Mouse (Mus musculus) G1E (cell line): ENCODE measurements around the gene Gc. TPM values are rescaled to one million over a fixed set of nuclear protein-coding genes. Genes with fewer than 3 reads are reported as not detected.

Experiments
- ATAC-seq: 2 replicates; pipeline ENCODE4 v1.8.0; 2016; ENCODE audit warnings: mild to moderate bottlenecking; ENCODE audit not compliant: insufficient number of reproducible peaks, poor library complexity, low FRiP score, severe bottlenecking; ENCODE audit errors: extremely low read depth
- DNase-seq: peaks from one replicate; pipeline ENCODE4 v3.0.0; 2012; ENCODE audit warnings: low spot score
- H3K27me3 ChIP-seq: 2 replicates; pipeline ENCODE4 v1.6.1; 2012; ENCODE audit warnings: mild to moderate bottlenecking, low read length, inconsistent platforms; ENCODE audit not compliant: insufficient read depth
- H3K36me3 ChIP-seq: replicated peaks from 2 replicates; pipeline ENCODE3; 2012; ENCODE audit warnings: mild to moderate bottlenecking, inconsistent platforms
- H3K4me1 ChIP-seq: 2 replicates; pipeline ENCODE4 v1.6.1; 2012; ENCODE audit warnings: low read depth, low read length, inconsistent platforms, mixed read lengths; ENCODE audit not compliant: insufficient read depth
- H3K4me3 ChIP-seq: 2 replicates; pipeline ENCODE4 v1.5.1; 2012; ENCODE audit warnings: low read depth, mild to moderate bottlenecking, inconsistent platforms, low read length, moderate library complexity, mixed read lengths
- H3K9me3 ChIP-seq: replicated peaks from 2 replicates; pipeline ENCODE4 v1.6.1; 2012; ENCODE audit warnings: inconsistent platforms
- CTCF ChIP-seq: IDR thresholded peaks from 2 replicates; pipeline ENCODE4 v1.5.1; 2012; ENCODE audit warnings: low read depth, low read length, inconsistent platforms, mixed read lengths
- GATA1 ChIP-seq: IDR thresholded peaks from 2 replicates; pipeline ENCODE4 v1.6.1; 2012; ENCODE audit warnings: borderline replicate concordance, low read length, inconsistent platforms, mixed read lengths
- GATA2 ChIP-seq: IDR thresholded peaks from 2 replicates; pipeline ENCODE4 v1.6.1; 2012; ENCODE audit warnings: low read depth, low read length, inconsistent platforms, borderline replicate concordance
- POLR2AphosphoS5 ChIP-seq: IDR thresholded peaks from 2 replicates; pipeline ENCODE4 v1.6.1; 2012; ENCODE audit warnings: low read depth, low read length, inconsistent platforms; ENCODE audit not compliant: insufficient replicate concordance
- TAL1 ChIP-seq: conservative IDR thresholded peaks from 2 replicates; pipeline ENCODE4 v1.6.1; 2012; ENCODE audit warnings: low read depth, low read length, inconsistent platforms, mixed read lengths
- polyA plus RNA-seq: library from polyadenylated mRNA; stranded (reverse); fragments of >175 nt; gene quantifications from 2 replicates; pipeline ENCODE4 v1.2.3, GENCODE M21; 2012
- total RNA-seq, 2 experiments: library from RNA; stranded (forward) in 1 of 2; stranded (reverse) in 1 of 2; fragments of 200-1000 nt in 1 of 2; fragments of >200 nt in 1 of 2; fragmentation: Nextera tagmentation in 1 of 2; gene quantifications; 2 replicates each; pipeline ENCODE4 v1.2.3; 2014 to 2017

Gene Gc
- total and polyA plus RNA-seq, 3 experiments: not detected

- ATAC-seq: no peak
- H3K36me3 ChIP-seq: no peaks in the 10 kb centered on the region
Observed at GRCm38 (mm10) chr5:89449325-89449724, 8.4 kb downstream of the Gc start.

GRCm38 (mm10) chr5:89447978-89448377 lies 9.7 kb downstream of the Gc start:
- Histone ChIP-seq H3K27me3 (no peaks in the 10 kb centered on the region), H3K4me3 (no peak overlapping the region), H3K9me3 (peaks cover 13% of the 10 kb centered on the region), H3K4me1 (no peaks in the 10 kb centered on the region), H3K36me3 (no peaks in the 10 kb centered on the region)
- ATAC-seq: no peak
- no peak for DNase-seq
- TF ChIP-seq GATA2: no peak
- TF ChIP-seq POLR2AphosphoS5: no peak
- no peak for TF ChIP-seq GATA1
- no peak for TF ChIP-seq TAL1
- TF ChIP-seq CTCF: no peak

More at GRCm38 (mm10) chr5:89449325-89449724, 8.4 kb downstream of the Gc start:
- no peak for TF ChIP-seq TAL1
- no peak for TF ChIP-seq GATA1
- no peak for TF ChIP-seq POLR2AphosphoS5
- DNase-seq: no peak
- no peaks in the 10 kb centered on the region for H3K4me1 ChIP-seq
- H3K27me3 ChIP-seq: no peaks in the 10 kb centered on the region
- peaks cover 10% of the 10 kb centered on the region for H3K9me3 ChIP-seq
- no peak overlapping the region for H3K4me3 ChIP-seq

DNA sequence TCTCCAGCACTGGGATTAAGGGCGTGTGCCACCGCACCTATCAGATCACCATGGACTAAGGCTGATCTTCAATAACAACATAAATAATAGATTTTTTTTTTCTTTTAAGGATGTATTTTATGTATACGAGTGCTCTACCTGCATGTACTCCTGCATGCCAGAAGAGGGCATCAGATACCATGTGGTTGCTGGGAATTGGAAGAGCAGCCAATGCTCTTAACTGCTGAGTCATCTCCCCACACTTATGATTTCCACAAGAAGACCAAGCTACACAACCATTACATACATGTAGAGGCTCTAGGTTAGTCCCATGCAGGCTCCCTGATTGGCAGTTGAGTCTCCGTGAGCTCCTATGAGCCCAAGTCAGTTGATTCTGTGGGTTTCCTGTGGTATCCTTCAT lies 13.3 kb downstream of the Gc start:
- no peak for TF ChIP-seq GATA2
- no peak for TF ChIP-seq TAL1
- no peak for TF ChIP-seq GATA1
- no peak for ATAC-seq
- H3K27me3 ChIP-seq: no peaks in the 10 kb centered on the region
- no peaks in the 10 kb centered on the region for H3K36me3 ChIP-seq
- DNase-seq: no peak
- H3K9me3 ChIP-seq: peaks cover 10% of the 10 kb centered on the region
- H3K4me1 ChIP-seq: no peaks in the 10 kb centered on the region
- no peak overlapping the region for H3K4me3 ChIP-seq

DNA sequence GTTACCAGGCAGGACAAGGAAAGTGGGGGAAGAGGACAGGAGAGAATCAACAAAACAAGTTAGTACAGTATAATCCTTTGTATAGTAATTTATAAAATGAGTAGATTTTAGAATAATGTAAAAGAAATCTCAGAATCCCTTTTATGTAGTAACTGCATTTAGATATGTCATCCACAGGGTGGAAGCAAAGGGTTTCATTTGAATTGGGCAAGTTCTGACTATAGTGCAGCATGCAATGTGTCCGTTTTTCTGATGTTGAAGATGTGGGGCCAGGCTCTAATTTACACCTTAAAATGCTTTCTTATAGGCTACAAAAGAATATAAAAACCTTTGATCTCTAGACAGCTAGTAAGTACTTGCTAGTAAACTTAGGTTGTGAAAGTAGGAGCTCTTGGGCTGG lies 46.2 kb downstream of the Gc start:
- Histone ChIP-seq H3K27me3 (no peaks in the 10 kb centered on the region), H3K9me3 (peaks cover 4% of the 10 kb centered on the region)
- DNase-seq: no peak

GRCm38 (mm10) chr5:89407376-89408082 lies 50.2 kb downstream of the Gc start:
- no peak for TF ChIP-seq TAL1
- TF ChIP-seq GATA2: no peak
- no peak for TF ChIP-seq CTCF
- no peak for TF ChIP-seq GATA1
- no peak for TF ChIP-seq POLR2AphosphoS5
- ATAC-seq (no peak), DNase-seq (no peak)
- H3K9me3 ChIP-seq: peaks cover 10% of the 10 kb centered on the region
- H3K27me3 ChIP-seq: no peaks in the 10 kb centered on the region
- no peaks in the 10 kb centered on the region for H3K36me3 ChIP-seq
- no peak overlapping the region for H3K4me3 ChIP-seq
- H3K4me1 ChIP-seq: no peaks in the 10 kb centered on the region

More for the DNA sequence above, 46.2 kb downstream of the Gc start:
- no peak for ATAC-seq
- no peak for TF ChIP-seq CTCF
- TF ChIP-seq GATA1: no peak
- no peak for TF ChIP-seq GATA2
- no peak for TF ChIP-seq TAL1
- TF ChIP-seq POLR2AphosphoS5: no peak
- no peak overlapping the region for H3K4me3 ChIP-seq
- no peaks in the 10 kb centered on the region for H3K36me3 ChIP-seq
- no peaks in the 10 kb centered on the region for H3K4me1 ChIP-seq

DNA sequence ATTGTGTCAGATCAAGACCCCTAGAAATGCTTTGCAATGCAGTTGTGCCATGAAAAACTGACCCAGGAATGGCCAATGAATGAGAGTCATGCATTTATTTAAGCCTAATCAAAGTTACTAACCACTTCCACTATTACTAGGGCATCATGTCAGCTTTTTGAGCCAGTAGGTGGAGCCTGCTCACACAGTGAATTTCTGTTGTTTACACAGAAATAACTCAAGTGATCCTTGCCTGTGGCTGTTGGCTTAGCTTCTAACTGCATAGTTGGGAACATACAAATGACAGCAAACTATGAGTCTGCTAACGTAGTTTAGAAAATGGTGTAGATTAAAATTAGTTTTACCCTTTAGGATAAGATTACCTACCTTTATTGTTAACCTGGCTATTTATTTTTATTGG lies 52.6 kb downstream of the Gc start:
- DNase-seq: no peak

GRCm38 (mm10) chr5:89390405-89390804 lies 67.3 kb downstream of the Gc start:
- no peaks in the 10 kb centered on the region for H3K4me1 ChIP-seq
- H3K27me3 ChIP-seq: no peaks in the 10 kb centered on the region
- TF ChIP-seq GATA1 (no peak), POLR2AphosphoS5 (no peak), CTCF (no peak), TAL1 (no peak), GATA2 (no peak)
- peaks cover 30% of the 10 kb centered on the region for H3K9me3 ChIP-seq
- DNase-seq: no peak
- no peak for ATAC-seq
- no peaks in the 10 kb centered on the region for H3K36me3 ChIP-seq
- no peak overlapping the region for H3K4me3 ChIP-seq

More for the DNA sequence above, 52.6 kb downstream of the Gc start:
- H3K9me3 ChIP-seq: peaks cover 7% of the 10 kb centered on the region; the same call in 1 of the 2 replicates
- no peak for ATAC-seq
- no peaks in the 10 kb centered on the region for H3K36me3 ChIP-seq
- H3K4me1 ChIP-seq: no peaks in the 10 kb centered on the region
- H3K27me3 ChIP-seq: no peaks in the 10 kb centered on the region
- no peak overlapping the region for H3K4me3 ChIP-seq
- TF ChIP-seq GATA1 (no peak), GATA2 (no peak), TAL1 (no peak), POLR2AphosphoS5 (no peak)
